ENCODE assay signal across 14 mouse cellular contexts in genomic region chr4:153019211-153019610, GRCm38 (mm10).
DNase-seq lines count a peak whose midpoint lies in the region; ATAC-seq and TF ChIP-seq lines count a peak whose summit lies in the region.
"Had no signal": no experiment of that assay in that cellular context is flagged by ENCODE, and none has a peak within 500 bp of the region (broad histone marks: within the 10 kb centered on the region; RNA-seq: fewer than 3 reads in every experiment).

No protein-coding gene starts in this region.

- H3K27me3 ChIP-seq in liver, adult 2 months (ENCODE audit: control insufficient read depth, insufficient read depth, low read length) = no peaks in the 10 kb centered on the region; the same call in 1 of the 2 replicates
- H3K27me3 ChIP-seq in liver, postnatal 0 days (ENCODE audit: insufficient read depth, low read length) = no peaks in the 10 kb centered on the region
- no peaks in the 10 kb centered on the region for H3K27me3 ChIP-seq in forebrain, embryonic 15.5 days
- H3K27me3 ChIP-seq: embryonic facial prominence, embryonic 13.5 days had no signal

- peak; percentile 57 for DNase-seq in liver, adult 2 months (ENCODE audit: extremely low read depth, low read depth, low spot score)
- no peak for DNase-seq in liver, postnatal 0 days
- DNase-seq in kidney, adult 8-10 months = peak; percentile 86 to 93
- peak; percentile 6 for DNase-seq in mesoderm, embryonic 11.5 days (ENCODE audit: low read depth, low spot score)
- DNase-seq in c-Kit-positive CD71-positive TER-119-positive erythroid progenitor cells, embryonic 14.5 days (ENCODE audit: low spot score) = no peak
- DNase-seq in frontal cortex, postnatal 36 days (ENCODE audit: low spot score in 2 of 2) = no peak
- no peak for DNase-seq in gastrocnemius, postnatal 4 days (ENCODE audit: low spot score in 2 of 2)
- DNase-seq: cerebellum, postnatal 10 days; heart, adult 18-20 months; liver; right cerebral cortex, postnatal 4 days had no signal

- H3K9me3 ChIP-seq in liver, postnatal 0 days (ENCODE audit: low read length) = no peaks in the 10 kb centered on the region
- no peaks in the 10 kb centered on the region for H3K9me3 ChIP-seq in forebrain, embryonic 15.5 days
- H3K9me3 ChIP-seq: embryonic facial prominence, embryonic 13.5 days had no signal

- H3K4me2 ChIP-seq in liver, postnatal 0 days (ENCODE audit: low read depth, low read length) = no peak overlapping the region
- peak overlapping the region; percentile 32; the same call in 1 of the 2 replicates for H3K4me2 ChIP-seq in forebrain, embryonic 15.5 days (replicated peaks)
- H3K4me2 ChIP-seq: embryonic facial prominence, embryonic 13.5 days had no signal

- ATAC-seq in liver, postnatal 0 days = no peak
- ATAC-seq in forebrain, embryonic 15.5 days (replicated peaks) = no peak
- ATAC-seq: CD4-positive, CD25-positive, alpha-beta regulatory T cell, adult 4 months had no signal

- H3K9ac ChIP-seq in liver, adult 2 months (ENCODE audit: low read depth, low read length) = no peak overlapping the region
- no peak overlapping the region for H3K9ac ChIP-seq in liver, postnatal 0 days (replicated peaks)
- H3K9ac ChIP-seq in forebrain, embryonic 15.5 days (replicated peaks) = peak overlapping the region; percentile 30; the same call in 1 of the 2 replicates
- H3K9ac ChIP-seq: embryonic facial prominence, embryonic 13.5 days had no signal

- TF ChIP-seq POLR2A in liver, adult 2 months (IDR thresholded peaks at IDR 0.05; ENCODE audit: extremely low read depth, insufficient read depth, low read length) = no peak

- H3K36me3 ChIP-seq in liver, adult 2 months (ENCODE audit: control insufficient read depth, insufficient read depth, low read length) = no peaks in the 10 kb centered on the region
- H3K36me3 ChIP-seq in liver, postnatal 0 days (replicated peaks; ENCODE audit: insufficient read depth, low read length) = no peaks in the 10 kb centered on the region
- no peaks in the 10 kb centered on the region for H3K36me3 ChIP-seq in forebrain, embryonic 15.5 days
- H3K36me3 ChIP-seq: embryonic facial prominence, embryonic 13.5 days had no signal

- 77% methylated on average over 10 of the region's 10 CpGs for WGBS in liver, adult 2 months
- 71% methylated on average over 10 of the region's 10 CpGs for whole genome bisulfite sequencing in liver, postnatal 0 days (ENCODE audit: insufficient replicate concordance)
- WGBS in forebrain, embryonic 15.5 days = 61% methylated on average over 10 of the region's 10 CpGs

- H3K79me2 ChIP-seq in liver, adult 2 months (ENCODE audit: control insufficient read depth, insufficient read depth, low read length) = no peaks in the 10 kb centered on the region

- no peak for TF ChIP-seq CTCF in liver, adult 2 months (IDR thresholded peaks at IDR 0.05; ENCODE audit: low read depth, low read length)
- TF ChIP-seq CTCF in liver, postnatal 0 days (IDR thresholded peaks at IDR 0.05; ENCODE audit: low read depth) = no peak

- no peak overlapping the region for H3K27ac ChIP-seq in liver, adult 2 months (replicated peaks; ENCODE audit: insufficient read depth, low read depth, low read length)
- no peak overlapping the region for H3K27ac ChIP-seq in liver, postnatal 0 days (ENCODE audit: low read depth)
- H3K27ac ChIP-seq in forebrain, embryonic 15.5 days (replicated peaks) = peak overlapping the region; percentile 84
- H3K27ac ChIP-seq: embryonic facial prominence, embryonic 13.5 days had no signal

- no peaks in the 10 kb centered on the region for H3K4me1 ChIP-seq in liver, adult 2 months (ENCODE audit: control insufficient read depth, insufficient read depth, low read length)
- no peaks in the 10 kb centered on the region for H3K4me1 ChIP-seq in liver, postnatal 0 days (ENCODE audit: insufficient read depth)
- peaks cover 21% of the 10 kb centered on the region for H3K4me1 ChIP-seq in forebrain, embryonic 15.5 days
- H3K4me1 ChIP-seq: embryonic facial prominence, embryonic 13.5 days had no signal

- H3K4me3 ChIP-seq in liver, adult 2 months (ENCODE audit: insufficient read depth, low read depth, low read length) = no peak overlapping the region
- no peak overlapping the region for H3K4me3 ChIP-seq in liver, postnatal 0 days (ENCODE audit: low read depth, low read length)
- H3K4me3 ChIP-seq in forebrain, embryonic 15.5 days = no peak overlapping the region
- H3K4me3 ChIP-seq: embryonic facial prominence, embryonic 13.5 days had no signal

- no peak for TF ChIP-seq EP300 in liver, postnatal 0 days (IDR thresholded peaks at IDR 0.05; ENCODE audit: low read depth)

Comparison
In these comparisons a context has a peak if more than half of its experiments do, and no peak if none do; other contexts are left out.
1. DNase-seq: peak in liver, adult 2 months (single experiment), kidney, adult 8-10 months (2 of 2) and mesoderm, embryonic 11.5 days (single experiment); none in liver, postnatal 0 days (single experiment), c-Kit-positive CD71-positive TER-119-positive erythroid progenitor cells, embryonic 14.5 days (single experiment), frontal cortex, postnatal 36 days (0 of 2) and gastrocnemius, postnatal 4 days (0 of 2).